Mouse (Mus musculus) skeletal muscle tissue, adult 2 months (tissue): ENCODE measurements around the gene Fgf9.
A peak's percentile ranks its signal among the peaks of the same experiment; 100 is the strongest.

Experiments used
- DNase-seq: peaks from one replicate; pipeline ENCODE4 v3.0.0-alpha.2; 2012; ENCODE audit warnings: low read depth, low spot score

Fgf9 gene

GRCm38 (mm10) chr14:58089486-58089885, 19.1 kb downstream of the Fgf9 start:
- no peak for DNase-seq

- no peak for DNase-seq
Measured at GRCm38 (mm10) chr14:58091321-58091720, 21.0 kb downstream of the Fgf9 start.

DNA sequence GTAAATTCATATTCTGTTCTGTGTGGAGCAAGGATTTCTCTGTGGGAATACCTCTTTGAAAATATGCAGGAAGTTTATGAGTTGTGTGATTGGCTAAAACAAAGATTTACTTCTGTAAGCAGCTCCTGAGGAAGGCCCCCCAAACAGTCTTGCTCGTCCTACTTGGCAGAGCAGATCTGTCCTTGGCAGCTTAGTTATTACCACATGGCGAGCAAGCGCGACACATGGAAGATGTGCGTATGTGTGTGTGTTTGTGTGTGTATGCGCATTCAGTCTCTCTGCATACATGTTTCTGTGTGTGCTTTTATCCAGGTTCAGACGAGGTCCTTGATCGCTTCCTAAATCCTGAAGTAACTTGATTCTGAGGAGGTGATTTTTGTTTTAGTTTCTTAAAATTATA, 29.3 kb downstream of the Fgf9 start:
- no peak for DNase-seq

DNA sequence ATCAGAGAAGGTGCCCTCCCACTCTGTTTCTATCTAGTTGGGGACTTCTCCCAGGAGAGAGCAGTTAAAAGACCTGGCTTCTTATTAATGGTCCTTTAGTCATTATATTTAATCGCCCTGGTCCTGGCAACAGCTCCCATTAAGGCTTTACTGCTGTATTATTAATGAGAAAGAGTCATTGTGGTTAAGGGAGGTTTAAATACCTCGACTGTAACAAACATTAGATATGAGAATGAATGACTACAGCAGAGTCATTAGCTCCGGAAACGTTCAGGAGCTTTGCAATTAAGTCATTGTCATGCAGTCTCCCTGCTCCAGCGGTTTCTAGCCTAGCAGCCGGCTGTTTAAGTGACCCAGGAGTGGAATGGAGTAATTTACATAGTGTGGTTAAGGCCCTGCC, 31.0 kb downstream of the Fgf9 start:
- no peak for DNase-seq

GRCm38 (mm10) chr14:58104266-58104665, 33.9 kb downstream of the Fgf9 start:
- no peak for DNase-seq

DNA sequence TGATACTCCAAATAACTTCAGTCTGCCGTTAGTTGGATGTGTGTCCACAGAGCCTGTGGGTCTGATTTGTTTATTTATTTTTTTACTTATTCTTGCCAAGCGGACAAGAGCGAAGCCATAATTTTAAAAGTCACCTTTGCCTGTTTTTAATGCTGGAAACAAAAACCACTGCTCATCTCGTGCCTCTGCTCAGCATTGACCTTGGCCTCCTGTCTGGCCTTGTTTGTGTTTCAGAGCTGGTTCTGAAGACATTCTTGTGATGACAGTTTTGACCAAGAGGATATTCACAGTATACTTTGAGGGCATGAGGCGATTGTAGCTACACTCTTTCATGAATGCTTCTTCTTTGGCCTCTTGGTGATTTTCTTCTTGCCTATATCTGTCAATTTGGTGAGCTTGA, 35.2 kb downstream of the Fgf9 start:
- no peak for DNase-seq

DNA sequence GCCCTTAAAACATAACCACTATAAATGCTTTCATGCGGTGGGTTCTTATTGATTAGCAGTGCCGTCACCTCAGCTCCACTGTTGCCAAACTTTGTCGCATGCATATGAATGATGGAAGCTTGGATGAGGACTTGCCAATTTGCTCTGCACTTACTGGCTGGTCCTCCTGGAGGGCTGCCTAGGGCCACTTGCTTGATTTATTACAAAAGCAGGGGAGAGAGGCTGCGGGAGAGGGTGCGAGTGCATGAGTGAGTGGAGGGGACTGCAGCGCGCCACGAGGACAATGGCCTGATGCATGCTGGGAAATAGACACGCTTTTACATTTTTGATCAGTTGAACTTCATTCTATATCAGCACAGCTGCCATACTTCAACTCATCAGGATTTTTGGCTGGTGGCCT, 39.3 kb downstream of the Fgf9 start:
- no peak for DNase-seq

DNA sequence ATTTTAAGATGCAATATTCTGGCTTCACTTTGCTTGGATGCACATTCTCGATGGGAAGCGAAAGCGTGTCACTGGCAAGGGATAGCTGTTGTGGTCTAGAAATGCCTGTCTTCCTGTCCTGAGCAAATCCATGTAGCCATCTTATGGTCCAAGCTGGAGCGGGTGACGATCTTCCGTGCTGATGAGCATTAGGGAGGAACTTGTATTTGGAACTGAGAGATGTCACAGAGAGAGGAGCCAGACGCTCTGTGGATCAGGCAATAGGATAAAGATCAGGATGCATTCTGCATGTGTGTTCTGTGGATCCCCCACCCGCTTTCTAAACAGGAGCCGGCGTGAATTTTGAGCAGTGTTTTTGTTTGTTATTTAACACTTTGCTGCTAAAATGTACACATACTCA, 41.2 kb downstream of the Fgf9 start:
- no peak for DNase-seq

GRCm38 (mm10) chr14:58112341-58112740, 42.0 kb downstream of the Fgf9 start:
- DNase-seq: no peak

DNA sequence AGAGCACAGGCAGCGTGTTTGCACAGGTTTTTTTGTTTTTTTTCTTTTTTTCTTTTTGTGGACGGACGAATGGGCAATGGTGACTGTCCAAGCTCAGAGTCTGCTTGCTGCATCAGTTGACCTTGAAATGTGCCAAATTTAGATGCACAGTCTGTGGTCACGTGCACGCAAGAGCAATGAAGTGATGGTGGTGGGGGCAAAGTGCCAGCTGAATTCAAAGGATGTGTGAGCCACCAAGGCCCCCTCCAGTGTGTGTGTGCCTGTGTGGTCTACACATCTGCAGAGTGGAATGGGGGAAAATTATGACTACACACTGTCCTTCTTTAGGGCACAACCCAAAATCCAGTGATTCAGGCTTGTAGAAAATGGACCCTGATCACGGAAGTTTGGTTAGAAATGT, 42.8 kb downstream of the Fgf9 start:
- no peak for DNase-seq

GRCm38 (mm10) chr14:58114146-58114545, 43.8 kb downstream of the Fgf9 start:
- DNase-seq: no peak

- no peak for DNase-seq
Measured at GRCm38 (mm10) chr14:58124625-58125024, 54.3 kb downstream of the Fgf9 start.

DNA sequence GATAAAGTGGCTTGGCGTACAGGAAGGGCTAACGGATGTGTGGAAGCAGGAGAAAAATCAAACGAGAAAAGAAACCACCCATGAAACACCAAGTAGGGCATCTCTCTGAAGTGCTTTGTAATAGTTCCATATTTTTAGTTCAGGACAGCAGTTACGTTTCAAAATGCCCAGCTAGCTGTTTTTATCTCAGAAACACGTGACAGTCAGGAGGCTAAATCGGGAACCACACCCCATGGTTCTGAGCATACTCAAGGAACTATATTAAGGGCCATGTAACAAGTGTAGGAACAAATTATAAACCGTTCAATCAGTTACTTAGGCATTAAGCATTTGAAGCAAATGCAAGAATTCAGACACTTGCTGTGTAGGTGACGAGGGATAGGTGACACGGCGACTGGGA, 56.2 kb downstream of the Fgf9 start:
- peak; percentile 3 for DNase-seq

GRCm38 (mm10) chr14:58139506-58140055, 69.2 kb downstream of the Fgf9 start:
- no peak for DNase-seq

- no peak for DNase-seq
Measured at GRCm38 (mm10) chr14:58149637-58150470, 79.5 kb downstream of the Fgf9 start.

DNA sequence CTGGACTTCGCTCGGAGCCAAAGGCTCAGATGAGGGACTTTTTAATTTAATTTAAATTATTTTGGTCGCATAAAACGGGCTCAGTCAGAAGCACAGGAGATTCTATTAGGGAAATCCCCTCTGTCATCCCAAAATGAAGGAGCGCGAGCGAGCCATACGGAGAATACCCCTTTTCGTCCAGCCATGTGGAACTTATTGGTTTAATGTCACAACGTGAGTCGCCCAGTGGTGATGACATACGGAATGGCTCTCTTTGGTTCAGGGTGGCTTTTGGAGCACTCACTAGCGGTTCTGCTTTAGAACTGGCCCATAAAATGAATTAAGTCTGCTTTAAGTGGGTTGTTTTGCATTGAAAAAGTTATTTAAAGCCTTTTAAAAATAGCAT, 80.1 kb downstream of the Fgf9 start:
- no peak for DNase-seq

GRCm38 (mm10) chr14:58152110-58152509, 81.8 kb downstream of the Fgf9 start:
- DNase-seq: no peak

DNA sequence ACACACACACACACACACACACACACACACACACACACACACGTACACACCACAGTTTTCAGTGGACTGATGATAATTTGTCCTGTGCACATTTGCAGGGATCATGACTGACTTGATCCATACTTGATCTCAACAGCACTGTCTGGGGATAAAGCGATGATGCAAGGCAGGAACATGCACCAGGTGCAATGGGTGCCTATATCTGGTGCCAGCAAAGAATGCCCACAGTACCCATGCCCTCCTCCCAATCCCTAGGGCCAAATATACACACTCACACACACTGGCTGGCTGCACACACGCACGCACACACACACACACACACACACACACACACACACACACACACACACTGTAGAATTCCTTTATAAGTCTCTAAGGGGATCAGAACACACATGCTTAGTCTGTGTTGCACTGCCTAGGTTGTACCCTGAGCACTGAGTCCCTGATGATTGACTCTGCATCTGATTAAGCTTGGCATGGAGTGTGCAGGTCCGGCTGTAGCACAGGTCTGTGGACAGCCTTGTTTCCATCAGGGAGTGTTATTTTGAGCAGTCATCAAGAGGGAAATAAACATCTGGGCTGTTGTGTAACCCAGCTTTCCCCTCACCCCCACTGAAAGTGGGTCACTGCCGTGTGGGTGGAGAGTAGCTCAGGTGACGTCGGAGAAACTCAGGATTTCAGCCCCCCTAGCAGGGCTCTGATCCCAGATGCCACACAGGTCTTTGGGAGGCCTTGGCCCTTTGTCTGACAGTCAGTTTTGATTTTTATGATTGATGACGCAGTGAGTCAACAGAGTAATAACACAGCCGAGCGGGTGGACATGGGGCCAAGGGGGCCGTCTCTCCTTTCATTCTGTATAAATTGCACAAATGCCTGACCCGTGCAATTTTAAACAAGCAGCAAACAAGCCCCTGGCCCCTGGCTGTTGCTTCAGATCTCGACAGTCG, 83.4 kb downstream of the Fgf9 start:
- DNase-seq: peak; percentile 4

- DNase-seq: no peak
Measured at GRCm38 (mm10) chr14:58160624-58161023, 90.3 kb downstream of the Fgf9 start.
